Mouse (Mus musculus) kidney, adult 2 months (tissue): ENCODE results near the gene Olfr549.

Source experiments
- CTCF ChIP-seq: fragments of 200-500 bp; conservative IDR thresholded peaks from 2 replicates; pipeline ENCODE4 v1.5.1; 2011; ENCODE audit warnings: low read depth, mild to moderate bottlenecking, control low read depth, low read length, moderate library complexity, mixed read lengths; ENCODE audit not compliant: insufficient read depth, insufficient read length
- POLR2A ChIP-seq: fragments of 200-500 bp; IDR thresholded peaks from one replicate; pipeline ENCODE4 v1.6.1; 2011; ENCODE audit warnings: low read depth, low read length, control low read depth

DNA sequence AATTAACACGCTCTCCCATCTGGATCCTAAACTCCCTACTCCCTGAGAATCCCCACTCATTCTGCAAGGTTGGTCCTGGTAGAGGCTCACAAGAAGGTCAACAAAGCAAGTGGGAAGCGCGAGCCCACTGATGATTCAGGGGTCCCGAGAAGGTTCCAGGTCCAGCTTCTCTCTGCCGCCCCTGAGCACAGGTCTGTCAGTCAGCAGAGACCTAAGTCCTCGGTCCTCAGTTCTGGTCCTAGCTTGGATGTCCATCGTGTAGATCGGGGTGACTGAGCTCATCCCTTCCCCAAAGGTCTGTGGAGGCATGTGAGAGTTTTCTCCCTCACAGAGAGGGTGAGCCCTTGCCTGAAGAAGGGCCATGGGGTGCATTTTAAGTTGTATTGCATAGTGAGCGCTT, 41.6 kb upstream of the Olfr549 start:
- TF ChIP-seq CTCF (no peak), POLR2A (no peak)
